Mouse (Mus musculus): ENCODE results near the gene Padi6. TPM values are rescaled to one million over a fixed set of nuclear protein-coding genes. Genes with fewer than 3 reads are reported as not detected.

The Padi6 gene
- total and polyA plus RNA-seq, 2 experiments from 2014 or later: not detected

GRCm38 (mm10) chr4:140732871-140733270 lies 9.6 kb downstream of the Padi6 start:
- Histone ChIP-seq H3K4me1 (ENCODE audit: control insufficient read depth, insufficient read depth) (no peaks in the 10 kb centered on the region), H3K4me2 (ENCODE audit: low read depth, low read length) (no peak overlapping the region), H3K27ac (ENCODE audit: low read depth) (no peak overlapping the region), H3K9ac (replicated peaks; ENCODE audit: low read depth, low read length) (no peak overlapping the region), H3K9me3 (replicated peaks; ENCODE audit: control insufficient read depth, low read length) (no peaks in the 10 kb centered on the region), H3K36me3 (replicated peaks; ENCODE audit: control insufficient read depth, insufficient read depth, low read length) (no peaks in the 10 kb centered on the region), H3K4me3 (ENCODE audit: low read depth, low read length) (no peak overlapping the region), H3K27me3 (ENCODE audit: control insufficient read depth, insufficient read depth, low read length) (no peaks in the 10 kb centered on the region)
- no peak for TF ChIP-seq EP300 (IDR thresholded peaks at IDR 0.05; ENCODE audit: low read depth)
- TF ChIP-seq CTCF (IDR thresholded peaks at IDR 0.05; ENCODE audit: low read depth): no peak
- DNase-seq (ENCODE audit: low spot score) (no peak), ATAC-seq (ENCODE audit: insufficient read depth, low read depth) (no peak)
- 72% methylated on average over 7 of the region's 7 CpGs for WGBS

GRCm38 (mm10) chr4:140731654-140732053 lies 10.8 kb downstream of the Padi6 start:
- Histone ChIP-seq H3K9ac (replicated peaks; ENCODE audit: low read depth, low read length) (no peak overlapping the region), H3K4me2 (ENCODE audit: low read depth, low read length) (no peak overlapping the region), H3K4me1 (ENCODE audit: control insufficient read depth, insufficient read depth) (no peaks in the 10 kb centered on the region), H3K4me3 (ENCODE audit: low read depth, low read length) (no peak overlapping the region), H3K36me3 (replicated peaks; ENCODE audit: control insufficient read depth, insufficient read depth, low read length) (no peaks in the 10 kb centered on the region), H3K9me3 (replicated peaks; ENCODE audit: control insufficient read depth, low read length) (no peaks in the 10 kb centered on the region), H3K27ac (ENCODE audit: low read depth) (no peak overlapping the region), H3K27me3 (ENCODE audit: control insufficient read depth, insufficient read depth, low read length) (no peaks in the 10 kb centered on the region)
- no peak for TF ChIP-seq EP300 (IDR thresholded peaks at IDR 0.05; ENCODE audit: low read depth)
- no peak for TF ChIP-seq CTCF (IDR thresholded peaks at IDR 0.05; ENCODE audit: low read depth)
- ATAC-seq (ENCODE audit: insufficient read depth, low read depth) (no peak), DNase-seq (ENCODE audit: low spot score) (no peak)
- WGBS: 81% methylated on average over 4 of the region's 4 CpGs

- no peaks in the 10 kb centered on the region for H3K9me3 ChIP-seq (replicated peaks; ENCODE audit: control insufficient read depth, low read length)
- no peak for ATAC-seq (ENCODE audit: insufficient read depth, low read depth)
- no peak for DNase-seq (ENCODE audit: low spot score)
- no peak overlapping the region for H3K9ac ChIP-seq (replicated peaks; ENCODE audit: low read depth, low read length)
- no peaks in the 10 kb centered on the region for H3K4me1 ChIP-seq (ENCODE audit: control insufficient read depth, insufficient read depth)
- H3K4me2 ChIP-seq (ENCODE audit: low read depth, low read length): no peak overlapping the region
- no peaks in the 10 kb centered on the region for H3K27me3 ChIP-seq (ENCODE audit: control insufficient read depth, insufficient read depth, low read length)
- no peak for TF ChIP-seq CTCF (IDR thresholded peaks at IDR 0.05; ENCODE audit: low read depth)
- TF ChIP-seq EP300 (IDR thresholded peaks at IDR 0.05; ENCODE audit: low read depth): no peak
- no peak overlapping the region for H3K4me3 ChIP-seq (ENCODE audit: low read depth, low read length)
- peaks cover 11% of the 10 kb centered on the region; the same call in 1 of the 2 replicates for H3K36me3 ChIP-seq (replicated peaks; ENCODE audit: control insufficient read depth, insufficient read depth, low read length)
- H3K27ac ChIP-seq (ENCODE audit: low read depth): no peak overlapping the region
- WGBS: 86% methylated on average over 12 of the region's 12 CpGs
Measured at GRCm38 (mm10) chr4:140726907-140727306, 15.5 kb downstream of the Padi6 start.

GRCm38 (mm10) chr4:140724739-140725138 lies 17.7 kb downstream of the Padi6 start:
- Histone ChIP-seq H3K4me1 (ENCODE audit: control insufficient read depth, insufficient read depth) (no peaks in the 10 kb centered on the region), H3K36me3 (replicated peaks; ENCODE audit: control insufficient read depth, insufficient read depth, low read length) (peaks cover 32% of the 10 kb centered on the region), H3K27ac (ENCODE audit: low read depth) (no peak overlapping the region), H3K4me2 (ENCODE audit: low read depth, low read length) (no peak overlapping the region), H3K9ac (replicated peaks; ENCODE audit: low read depth, low read length) (no peak overlapping the region), H3K4me3 (ENCODE audit: low read depth, low read length) (no peak overlapping the region), H3K9me3 (replicated peaks; ENCODE audit: control insufficient read depth, low read length) (no peaks in the 10 kb centered on the region), H3K27me3 (ENCODE audit: control insufficient read depth, insufficient read depth, low read length) (no peaks in the 10 kb centered on the region)
- 61% methylated on average over 6 of the region's 6 CpGs for WGBS
- TF ChIP-seq EP300 (IDR thresholded peaks at IDR 0.05; ENCODE audit: low read depth) (no peak), CTCF (IDR thresholded peaks at IDR 0.05; ENCODE audit: low read depth) (no peak)
- no peak for DNase-seq (ENCODE audit: low spot score)
- ATAC-seq (ENCODE audit: insufficient read depth, low read depth): no peak

- H3K9me3 ChIP-seq (replicated peaks; ENCODE audit: control insufficient read depth, low read length): no peaks in the 10 kb centered on the region
- 54% methylated on average over 5 of the region's 5 CpGs for WGBS
- no peaks in the 10 kb centered on the region for H3K27me3 ChIP-seq (ENCODE audit: control insufficient read depth, insufficient read depth, low read length)
- H3K4me3 ChIP-seq (ENCODE audit: low read depth, low read length): no peak overlapping the region
- no peak overlapping the region for H3K27ac ChIP-seq (ENCODE audit: low read depth)
- H3K9ac ChIP-seq (replicated peaks; ENCODE audit: low read depth, low read length): no peak overlapping the region
- H3K36me3 ChIP-seq (replicated peaks; ENCODE audit: control insufficient read depth, insufficient read depth, low read length): peaks cover 39% of the 10 kb centered on the region
- ATAC-seq (ENCODE audit: insufficient read depth, low read depth) (peak; percentile 46; the same call in 1 of the 2 replicates), DNase-seq (ENCODE audit: low spot score) (no peak)
- TF ChIP-seq CTCF (IDR thresholded peaks at IDR 0.05; ENCODE audit: low read depth) (peak; percentile 73), EP300 (IDR thresholded peaks at IDR 0.05; ENCODE audit: low read depth) (no peak)
- H3K4me1 ChIP-seq (ENCODE audit: control insufficient read depth, insufficient read depth): no peaks in the 10 kb centered on the region
- H3K4me2 ChIP-seq (ENCODE audit: low read depth, low read length): no peak overlapping the region
Measured at GRCm38 (mm10) chr4:140723801-140724200, 18.6 kb downstream of the Padi6 start.

- Histone ChIP-seq H3K9ac (replicated peaks; ENCODE audit: low read depth, low read length) (no peak overlapping the region), H3K27ac (ENCODE audit: low read depth) (no peak overlapping the region), H3K36me3 (replicated peaks; ENCODE audit: control insufficient read depth, insufficient read depth, low read length) (peaks cover 45% of the 10 kb centered on the region), H3K4me1 (ENCODE audit: control insufficient read depth, insufficient read depth) (no peaks in the 10 kb centered on the region), H3K9me3 (replicated peaks; ENCODE audit: control insufficient read depth, low read length) (no peaks in the 10 kb centered on the region), H3K27me3 (ENCODE audit: control insufficient read depth, insufficient read depth, low read length) (no peaks in the 10 kb centered on the region), H3K4me3 (ENCODE audit: low read depth, low read length) (no peak overlapping the region), H3K4me2 (ENCODE audit: low read depth, low read length) (no peak overlapping the region)
- ATAC-seq (ENCODE audit: insufficient read depth, low read depth): no peak
- TF ChIP-seq CTCF (IDR thresholded peaks at IDR 0.05; ENCODE audit: low read depth) (no peak), EP300 (IDR thresholded peaks at IDR 0.05; ENCODE audit: low read depth) (no peak)
- 81% methylated on average over 9 of the region's 9 CpGs for WGBS
- no peak for DNase-seq (ENCODE audit: low spot score)
Measured at GRCm38 (mm10) chr4:140723192-140723591, 19.3 kb downstream of the Padi6 start.

All from heart, postnatal 0 days (tissue).